Mouse (Mus musculus) cerebellum, adult 11-12 months (tissue): ENCODE measurements around the gene Tmem104.

Experiments
- DNase-seq: peaks from one replicate; pipeline ENCODE4 v3.0.0; 2022

Gene Tmem104

GRCm38 (mm10) chr11:115187224-115187639, at the start of gene Tmem104:
Tmem104 (plus strand) TSS chr11:115187487.
- peak; percentile 99 for DNase-seq

- no peak for DNase-seq
Measured at GRCm38 (mm10) chr11:115138597-115139262, 48.6 kb upstream of the Tmem104 start.

DNA sequence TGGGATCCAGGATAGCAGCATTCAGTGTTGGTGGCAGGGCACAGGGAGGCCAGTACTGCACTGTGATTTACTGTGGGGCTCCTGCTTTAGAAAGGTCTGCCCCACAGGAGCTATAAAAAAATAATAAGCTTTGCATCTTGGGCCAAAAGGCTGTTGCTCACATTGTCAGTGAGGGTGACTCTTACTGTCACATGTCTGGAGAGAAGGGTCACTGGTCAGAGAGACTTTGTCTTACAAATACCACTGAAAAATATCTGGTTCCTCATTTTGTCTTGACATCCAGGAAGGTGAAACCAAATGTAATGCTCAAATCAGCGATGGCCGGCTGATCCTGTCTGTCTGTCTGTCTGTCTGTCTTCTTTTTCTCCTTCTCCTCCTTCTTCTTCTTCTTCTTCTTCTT, 45.3 kb upstream of the Tmem104 start:
- no peak for DNase-seq

GRCm38 (mm10) chr11:115147813-115148212, 39.5 kb upstream of the Tmem104 start:
- no peak for DNase-seq

- DNase-seq = no peak
Measured at GRCm38 (mm10) chr11:115150741-115151254, 36.5 kb upstream of the Tmem104 start.

GRCm38 (mm10) chr11:115151755-115152429, 35.4 kb upstream of the Tmem104 start:
- DNase-seq = peak; percentile 80

GRCm38 (mm10) chr11:115153088-115153487, 34.2 kb upstream of the Tmem104 start:
- no peak for DNase-seq

DNA sequence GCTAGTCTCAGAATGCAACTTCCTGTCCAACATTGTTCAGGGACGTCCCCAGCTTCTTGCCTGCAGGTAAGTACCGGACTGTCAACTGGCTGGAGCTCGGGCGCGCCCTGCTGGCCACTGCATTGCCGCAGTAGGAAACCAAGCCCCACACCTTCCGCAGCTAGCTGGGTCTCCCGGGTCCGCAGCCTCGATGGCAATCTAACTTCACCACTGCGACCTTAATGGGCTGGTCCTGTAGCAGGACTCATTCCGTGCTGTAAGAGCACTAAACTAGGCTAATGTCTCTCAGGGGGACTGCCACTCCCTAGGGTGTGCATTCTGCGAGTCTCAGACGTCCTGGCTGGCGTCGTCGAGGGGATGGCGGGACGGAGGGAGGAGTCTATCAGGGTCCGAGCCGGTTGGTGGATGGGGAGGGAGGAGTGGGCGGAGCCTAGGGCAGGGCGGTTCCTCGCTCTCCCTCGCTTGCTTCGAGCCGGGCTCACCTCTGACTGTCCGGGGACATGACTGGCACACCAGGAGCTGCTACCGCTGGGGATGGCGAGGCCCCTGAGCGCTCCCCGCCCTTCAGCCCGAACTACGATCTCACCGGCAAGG, 33.5 kb upstream of the Tmem104 start:
- DNase-seq = peak; percentile 79

DNA sequence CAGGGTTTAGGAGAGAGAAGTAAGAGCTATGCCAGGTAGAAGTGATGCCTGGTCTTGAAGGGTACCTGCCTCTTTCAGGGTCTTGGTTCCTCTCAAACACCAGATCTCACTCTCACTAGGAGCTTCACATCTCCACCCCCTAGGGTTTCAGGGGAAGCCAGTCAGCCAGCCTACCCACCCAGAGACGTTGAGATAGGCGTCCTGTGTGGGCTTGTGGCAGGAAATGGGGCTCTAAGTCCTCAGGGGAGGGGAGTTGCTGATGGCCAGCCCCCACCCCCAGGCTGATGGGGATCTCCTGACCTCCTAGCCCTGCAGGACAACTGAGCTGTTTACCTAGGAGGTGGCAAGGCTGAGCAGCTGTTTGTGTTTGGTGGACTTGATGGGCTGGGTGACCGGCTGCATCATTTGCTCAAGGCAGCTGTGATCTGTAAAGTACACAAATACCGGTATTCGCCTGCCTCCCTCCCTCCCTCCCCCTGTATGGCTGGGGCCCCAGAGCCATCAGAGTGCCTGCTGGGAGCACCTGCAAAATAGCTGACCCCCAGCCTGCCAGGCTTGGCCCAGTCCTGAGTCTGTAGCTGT, 32.1 kb upstream of the Tmem104 start:
- peak; percentile 39 for DNase-seq

GRCm38 (mm10) chr11:115157933-115158719, 29.2 kb upstream of the Tmem104 start:
- peak; percentile 34 for DNase-seq

GRCm38 (mm10) chr11:115160016-115160797, 27.1 kb upstream of the Tmem104 start:
- peak; percentile 86 for DNase-seq

DNA sequence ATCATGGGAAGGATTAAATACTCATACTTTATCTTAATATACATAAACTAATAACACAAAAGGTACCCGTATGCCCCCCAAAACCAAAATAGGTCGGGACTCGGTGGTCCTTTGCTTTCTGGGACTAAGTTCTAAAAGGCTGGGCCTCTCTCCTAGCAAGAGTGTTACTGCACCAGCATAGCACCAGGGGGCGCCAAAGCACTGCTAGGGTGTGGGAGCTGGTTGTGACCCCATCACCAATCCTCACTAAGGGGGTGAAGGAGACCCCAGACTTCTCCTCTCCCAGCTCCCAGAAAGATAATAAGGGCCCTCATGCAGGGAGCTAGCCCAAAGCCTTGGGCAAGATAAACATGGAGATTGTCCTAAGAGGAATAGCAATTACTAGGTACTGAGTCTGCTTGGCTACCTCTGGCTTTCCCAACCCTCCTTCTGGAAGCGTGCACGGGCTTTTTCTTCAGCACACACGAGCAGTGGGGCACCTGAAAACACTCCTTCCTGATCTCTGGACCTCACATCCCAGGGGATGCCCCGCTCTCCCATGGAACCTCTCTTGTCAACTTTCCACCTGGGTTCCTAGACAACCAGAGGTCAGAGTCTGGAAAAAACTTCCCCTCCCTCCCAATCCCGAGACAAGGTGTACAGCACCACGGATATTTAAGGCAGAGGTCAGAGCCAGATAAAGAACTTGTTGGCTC, 26.3 kb upstream of the Tmem104 start:
- peak; percentile 74 for DNase-seq

DNA sequence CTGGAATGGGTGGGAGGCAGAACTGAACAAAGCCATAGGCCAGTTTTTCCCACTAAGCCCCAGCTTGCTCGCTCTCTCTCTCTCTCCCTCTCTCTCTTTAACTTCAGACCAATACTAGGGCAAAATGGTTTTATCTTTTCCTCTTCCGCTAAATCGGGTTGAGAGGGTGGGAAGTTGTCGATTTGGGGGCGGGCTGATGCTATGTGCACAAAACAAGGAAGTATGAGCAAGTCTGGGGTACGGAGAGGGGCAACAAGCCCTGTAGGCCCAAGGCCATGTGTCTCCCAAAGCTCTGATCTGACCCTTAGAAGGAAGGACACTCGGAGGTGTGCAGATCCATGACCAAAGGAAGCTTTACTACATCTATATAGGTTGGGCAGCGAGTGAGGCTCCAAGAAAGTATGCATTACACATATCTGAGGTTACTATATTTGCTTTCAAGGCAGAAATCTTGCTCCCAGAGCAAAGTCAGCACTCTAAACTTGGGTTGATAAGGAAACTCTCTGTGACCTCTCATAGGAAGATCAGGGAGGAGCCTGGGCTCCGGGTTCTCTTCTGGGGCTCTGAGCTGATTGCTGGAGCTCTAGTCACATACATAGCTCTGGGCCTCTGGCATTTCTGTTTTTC, 25.6 kb upstream of the Tmem104 start:
- DNase-seq = peak; percentile 36

- DNase-seq = peak; percentile 27
Measured at GRCm38 (mm10) chr11:115162205-115162601, 25.1 kb upstream of the Tmem104 start.

- DNase-seq = peak; percentile 98
Measured at GRCm38 (mm10) chr11:115162832-115163480, 24.3 kb upstream of the Tmem104 start, which contains the start of gene Slc9a3r1. Slc9a3r1 (plus strand) TSS chr11:115163341.

DNA sequence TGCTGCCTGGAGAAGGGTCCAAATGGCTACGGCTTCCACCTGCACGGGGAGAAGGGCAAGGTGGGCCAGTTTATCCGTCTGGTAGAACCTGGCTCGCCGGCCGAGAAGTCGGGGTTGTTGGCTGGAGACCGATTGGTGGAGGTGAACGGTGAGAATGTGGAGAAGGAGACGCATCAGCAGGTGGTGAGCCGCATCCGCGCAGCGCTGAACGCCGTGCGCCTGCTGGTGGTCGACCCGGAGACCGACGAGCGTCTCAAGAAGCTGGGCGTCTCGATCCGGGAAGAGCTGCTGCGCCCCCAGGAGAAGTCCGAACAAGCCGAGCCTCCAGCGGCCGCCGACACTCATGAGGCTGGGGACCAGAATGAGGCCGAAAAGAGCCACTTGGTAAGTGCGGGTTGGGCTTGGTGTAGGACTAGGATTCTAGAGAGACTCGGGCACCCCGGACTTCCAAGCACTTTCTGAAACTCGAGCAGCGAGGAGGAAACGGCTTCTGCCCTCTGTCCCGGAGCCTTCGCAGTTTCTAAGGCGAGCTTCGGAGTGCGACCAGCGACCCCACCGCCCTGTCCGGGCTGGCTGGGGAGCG, 23.6 kb upstream of the Tmem104 start:
- DNase-seq = peak; percentile 45

DNA sequence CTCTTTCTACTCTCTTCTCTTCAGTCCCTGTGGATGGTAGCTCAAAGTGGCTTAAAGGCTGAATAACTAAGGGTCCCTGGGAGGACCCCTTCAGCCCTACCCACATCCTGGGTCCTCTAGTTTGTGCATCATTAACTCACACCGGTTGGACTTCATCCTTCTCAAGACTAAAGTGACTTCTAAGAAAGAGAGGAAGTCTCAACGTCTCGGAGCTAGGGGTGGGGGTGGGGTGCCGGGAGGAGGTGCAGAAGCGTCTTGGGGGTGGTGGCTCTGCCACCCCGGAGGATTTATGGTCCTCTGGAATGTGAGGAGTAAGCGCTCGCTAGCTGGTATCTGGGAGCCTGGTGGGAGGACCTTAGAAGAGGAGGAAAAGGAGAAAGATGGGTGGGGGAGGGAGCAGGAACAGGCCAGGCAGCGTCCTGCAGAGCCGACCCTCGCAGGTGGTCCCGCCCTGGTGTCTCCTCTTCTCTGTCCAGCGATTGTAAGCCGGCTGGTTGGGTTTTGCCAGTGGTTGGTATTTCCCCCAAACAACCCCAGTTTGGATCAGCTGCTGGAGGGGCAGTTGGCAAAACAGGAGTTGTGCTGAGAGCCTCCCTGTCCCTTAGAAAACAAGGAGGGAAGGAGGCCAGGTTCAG, 22.8 kb upstream of the Tmem104 start:
- peak; percentile 58 for DNase-seq

GRCm38 (mm10) chr11:115164976-115165374, 22.3 kb upstream of the Tmem104 start:
- DNase-seq = peak; percentile 81

GRCm38 (mm10) chr11:115166776-115167175, 20.5 kb upstream of the Tmem104 start:
- peak; percentile 25 for DNase-seq
